In the genomic region with DNA sequence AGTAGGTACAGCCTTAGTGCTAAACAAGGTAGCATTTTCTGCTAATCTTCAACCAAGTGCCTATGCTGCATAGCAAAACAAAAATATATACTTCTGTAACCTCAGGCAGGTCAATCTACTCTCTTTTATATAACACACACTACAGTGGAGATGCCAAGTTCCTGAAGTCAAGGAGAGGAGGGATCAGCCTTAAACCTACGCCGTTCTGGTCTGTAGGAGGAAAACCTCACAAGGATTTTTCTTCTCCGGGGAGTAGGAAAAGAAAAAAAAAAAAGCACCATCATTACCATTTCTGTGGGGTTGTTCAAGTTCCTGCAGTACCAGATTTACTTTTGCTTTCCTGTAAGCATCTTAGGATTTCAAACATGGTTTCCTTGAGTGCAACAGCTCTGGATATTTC, we compare ENCODE assay signal across 23 mouse cellular contexts.
"Had no signal": no experiment of that assay in that cellular context is flagged by ENCODE, and none has a peak within 500 bp of the region (broad histone marks: within the 10 kb centered on the region; RNA-seq: fewer than 3 reads in every experiment).

No protein-coding gene starts in this region.

- H3K27ac ChIP-seq: gastrocnemius, adult 2 months; heart, embryonic 10.5 days; hindbrain, embryonic 13.5 days; hindbrain, embryonic 15.5 days; hindbrain, postnatal 0 days; kidney, embryonic 15.5 days; kidney, postnatal 0 days; limb, embryonic 10.5 days; limb, embryonic 12.5 days; liver, embryonic 13.5 days had no signal

- H3K4me3 ChIP-seq: gastrocnemius, adult 2 months; heart, embryonic 10.5 days; heart, embryonic 12.5 days; hindbrain, embryonic 13.5 days; hindbrain, embryonic 15.5 days; kidney, embryonic 15.5 days; limb, embryonic 10.5 days; limb, embryonic 12.5 days; liver, embryonic 13.5 days had no signal

- DNase-seq: gastrocnemius, adult 2 months; gastrocnemius, postnatal 10 days; gastrocnemius, postnatal 25 days; heart, adult 18-20 months; heart, postnatal 14 days; heart, postnatal 36 days; kidney, adult 11 months; kidney, adult 2 months; kidney, adult 9 months; kidney, postnatal 14 days; kidney, postnatal 36 days; layer of hippocampus, adult 9-11 months; liver; liver, embryonic 13.5 days had no signal

- H3K4me1 ChIP-seq: heart, embryonic 10.5 days; heart, embryonic 12.5 days; hindbrain, embryonic 13.5 days; hindbrain, embryonic 15.5 days; kidney, embryonic 15.5 days; limb, embryonic 10.5 days; limb, embryonic 12.5 days; liver, embryonic 13.5 days had no signal
